Mouse (Mus musculus) G1E-ER4 (cell line): ENCODE results near the gene Fam210b. TPM values are rescaled to one million over a fixed set of nuclear protein-coding genes. Genes with fewer than 3 reads are reported as not detected.

Source experiments
- GATA1 ChIP-seq: IDR thresholded peaks from one replicate; pipeline ENCODE4 v1.8.0; 2012; ENCODE audit warnings: low read length, inconsistent platforms
- polyA plus RNA-seq: library from polyadenylated mRNA; stranded (reverse); fragments of >175 nt; gene quantifications from 2 replicates; pipeline ENCODE4 v1.2.3, GENCODE M21; 2012

Fam210b gene
- 16.0 and 21.8 TPM in 2 replicates for polyA plus RNA-seq

- no peak for TF ChIP-seq GATA1
Measured at GRCm38 (mm10) chr2:172345258-172345738, at the start of gene Fam210b. Gene Fam210b (plus strand): TSS chr2:172345565.

- TF ChIP-seq GATA1, result no peak
Measured at GRCm38 (mm10) chr2:172298083-172298482, 47.3 kb upstream of the Fam210b start.

GRCm38 (mm10) chr2:172298542-172298941 lies 46.8 kb upstream of the Fam210b start:
- no peak for TF ChIP-seq GATA1

GRCm38 (mm10) chr2:172299126-172299921 lies 46.0 kb upstream of the Fam210b start:
- TF ChIP-seq GATA1, result no peak

- no peak for TF ChIP-seq GATA1
Measured at GRCm38 (mm10) chr2:172302396-172302795, 43.0 kb upstream of the Fam210b start.

- no peak for TF ChIP-seq GATA1
Measured at GRCm38 (mm10) chr2:172304118-172304708, 41.2 kb upstream of the Fam210b start.

GRCm38 (mm10) chr2:172306544-172306943 lies 38.8 kb upstream of the Fam210b start:
- no peak for TF ChIP-seq GATA1

- no peak for TF ChIP-seq GATA1
Measured at GRCm38 (mm10) chr2:172311731-172312130, 33.6 kb upstream of the Fam210b start.

GRCm38 (mm10) chr2:172320878-172321277 lies 24.5 kb upstream of the Fam210b start:
- no peak for TF ChIP-seq GATA1

- TF ChIP-seq GATA1, result no peak
Measured at GRCm38 (mm10) chr2:172328248-172328647, 17.1 kb upstream of the Fam210b start.

- no peak for TF ChIP-seq GATA1
Measured at GRCm38 (mm10) chr2:172329179-172329578, 16.2 kb upstream of the Fam210b start.

GRCm38 (mm10) chr2:172338206-172338942 lies 7.0 kb upstream of the Fam210b start:
- no peak for TF ChIP-seq GATA1

- no peak for TF ChIP-seq GATA1
Measured at GRCm38 (mm10) chr2:172340936-172341335, 4.4 kb upstream of the Fam210b start.

- TF ChIP-seq GATA1, result no peak
Measured at GRCm38 (mm10) chr2:172341606-172342005, 3.8 kb upstream of the Fam210b start.

GRCm38 (mm10) chr2:172343751-172344150 lies 1.6 kb upstream of the Fam210b start:
- no peak for TF ChIP-seq GATA1

- TF ChIP-seq GATA1, result no peak
Measured at GRCm38 (mm10) chr2:172344669-172345068, 696 bp upstream of the Fam210b start.
